Mouse (Mus musculus): ENCODE measurements around the gene Tmem268.

Tmem268 gene

GRCm38 (mm10) chr4:63604945-63605344 is 46.4 kb downstream of the Tmem268 start, which contains the start of gene Gm11213:
Gene Gm11213 (minus strand): TSS chr4:63605261.
- DNase-seq, result no peak

GRCm38 (mm10) chr4:63605545-63605944 is 47.0 kb downstream of the Tmem268 start:
- DNase-seq, result no peak

- DNase-seq, result no peak
Measured at GRCm38 (mm10) chr4:63605968-63606367, 47.4 kb downstream of the Tmem268 start.

GRCm38 (mm10) chr4:63608391-63608790 is 49.8 kb downstream of the Tmem268 start:
- no peak for DNase-seq

GRCm38 (mm10) chr4:63621861-63622260 is 63.3 kb downstream of the Tmem268 start:
- no peak for DNase-seq

GRCm38 (mm10) chr4:63622378-63622835 is 63.8 kb downstream of the Tmem268 start, which contains the start of gene Tex48:
Gene Tex48 (minus strand): TSS chr4:63622428.
- no peak for DNase-seq

- DNase-seq, result no peak
Measured at GRCm38 (mm10) chr4:63625563-63626080, 67.0 kb downstream of the Tmem268 start.

- no peak for DNase-seq
Measured at GRCm38 (mm10) chr4:63627111-63627510, 68.5 kb downstream of the Tmem268 start.

- DNase-seq, result no peak
Measured at GRCm38 (mm10) chr4:63633181-63633580, 74.6 kb downstream of the Tmem268 start.

Data from cerebellum, postnatal 36 days (tissue).